Mouse (Mus musculus) brown adipose tissue, adult 24 weeks (tissue): ENCODE results near the gene Trappc6a. TPM values are rescaled to one million over a fixed set of nuclear protein-coding genes. Genes with fewer than 3 reads are reported as not detected.

Experiments
- H3K27ac ChIP-seq: fragments of 200-500 bp; replicated peaks from 2 replicates; pipeline ENCODE4 v1.5.1; 2012; ENCODE audit warnings: low read depth, mild to moderate bottlenecking, low read length
- H3K4me1 ChIP-seq: fragments of 200-500 bp; 2 replicates; pipeline ENCODE4 v1.6.1; 2012; ENCODE audit warnings: low read length, mixed read lengths; ENCODE audit not compliant: control insufficient read depth, insufficient read depth, insufficient read length
- H3K4me3 ChIP-seq: fragments of 200-500 bp; 2 replicates; pipeline ENCODE4 v1.5.1; 2012; ENCODE audit warnings: low read depth, mild to moderate bottlenecking, low read length, moderate library complexity; ENCODE audit not compliant: insufficient read depth
- polyA plus RNA-seq: library from polyadenylated mRNA; stranded (reverse); fragments of >200 nt; gene quantifications from 2 replicates; pipeline ENCODE4 v1.2.4, GENCODE M21; 2012; ENCODE audit not compliant: missing spikeins, insufficient read depth, insufficient read length

The Trappc6a gene
- polyA plus RNA-seq, 1 experiment, result 49.9 TPM

DNA sequence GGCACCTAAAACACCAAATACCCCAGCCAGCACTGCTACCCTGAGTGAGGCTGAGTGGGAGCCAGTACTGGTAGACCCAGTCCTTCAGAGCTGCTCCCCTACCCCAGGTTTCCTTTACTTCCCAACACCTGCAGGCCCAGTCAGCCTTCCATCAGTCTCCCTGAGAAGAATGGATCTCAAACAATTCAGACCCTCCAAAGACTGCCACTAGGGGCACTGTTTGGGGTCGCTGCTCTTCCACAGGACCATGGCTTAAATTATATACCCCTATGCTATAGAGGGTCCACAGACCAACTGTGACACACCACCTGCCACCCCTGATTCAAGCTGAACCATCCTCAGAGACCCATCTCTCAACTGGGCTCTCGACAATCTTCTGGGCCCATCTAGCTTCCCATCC lies 50.8 kb downstream of the Trappc6a start:
- 0 out of 2 replicates have a peak overlapping the region, but pooled peaks have one; percentile 8 for H3K4me3 ChIP-seq
- H3K4me1 ChIP-seq, result peaks cover 46% of the 10 kb centered on the region
- H3K27ac ChIP-seq, result no peak overlapping the region

DNA sequence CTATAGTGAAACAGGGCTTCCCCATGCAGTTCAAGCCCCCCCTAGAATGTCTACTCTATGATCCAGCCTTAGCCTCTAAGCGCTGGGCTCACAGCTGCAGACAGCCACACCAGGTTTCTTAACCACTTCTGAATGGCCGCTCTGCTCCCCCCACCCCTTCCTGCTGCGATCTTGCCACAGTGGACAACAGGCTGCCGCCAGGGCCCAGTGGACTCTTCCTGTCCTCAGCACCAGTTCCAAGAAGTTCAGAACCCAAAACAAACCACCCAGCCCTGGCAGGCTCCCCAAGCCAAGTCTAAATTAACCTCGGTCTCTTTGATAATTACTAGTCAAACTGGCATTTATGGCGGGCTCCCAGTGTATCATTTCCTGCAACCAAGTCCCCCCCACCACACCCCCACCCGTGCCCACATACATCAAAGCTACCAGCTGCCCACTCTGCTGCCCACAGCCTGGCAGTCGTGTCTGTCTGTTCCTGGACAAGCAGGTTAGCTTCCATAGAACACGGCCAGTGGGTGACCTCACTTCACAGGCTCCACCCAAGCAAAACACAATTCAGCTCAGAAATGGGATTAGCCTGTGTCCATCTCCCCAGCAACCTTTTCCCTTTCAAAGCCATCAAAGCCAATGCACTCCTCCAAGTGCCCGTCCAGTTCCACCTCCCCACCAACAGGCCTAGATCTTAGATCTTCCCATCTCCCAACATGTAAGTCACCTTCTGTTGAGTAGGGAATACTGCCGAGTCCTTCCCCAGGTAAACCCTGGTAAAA lies 52.5 kb downstream of the Trappc6a start:
- H3K4me3 ChIP-seq, result peak overlapping the region; percentile 94
- peaks cover 36% of the 10 kb centered on the region for H3K4me1 ChIP-seq
- peak overlapping the region; percentile 100; the same call in 1 of the 2 replicates for H3K27ac ChIP-seq

DNA sequence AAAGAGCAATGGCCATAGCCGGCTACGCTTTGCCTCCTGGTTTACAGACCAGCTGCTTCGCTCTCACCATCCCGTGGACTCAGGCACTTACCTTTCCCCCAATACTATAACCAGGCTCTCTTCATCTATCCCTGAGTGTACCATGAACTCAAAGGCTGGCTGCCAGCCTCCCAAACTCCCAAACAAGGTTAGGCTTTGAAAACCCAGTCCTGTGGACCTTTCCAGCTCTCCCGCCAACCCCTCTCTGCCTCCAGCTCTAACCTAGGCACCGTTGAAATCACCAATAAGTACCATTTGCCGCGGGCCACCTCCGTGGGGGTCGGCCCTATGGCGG lies 53.2 kb downstream of the Trappc6a start:
- H3K4me3 ChIP-seq, result peak overlapping the region; percentile 94
- H3K4me1 ChIP-seq, result peaks cover 34% of the 10 kb centered on the region
- H3K27ac ChIP-seq, result peak overlapping the region; percentile 100

DNA sequence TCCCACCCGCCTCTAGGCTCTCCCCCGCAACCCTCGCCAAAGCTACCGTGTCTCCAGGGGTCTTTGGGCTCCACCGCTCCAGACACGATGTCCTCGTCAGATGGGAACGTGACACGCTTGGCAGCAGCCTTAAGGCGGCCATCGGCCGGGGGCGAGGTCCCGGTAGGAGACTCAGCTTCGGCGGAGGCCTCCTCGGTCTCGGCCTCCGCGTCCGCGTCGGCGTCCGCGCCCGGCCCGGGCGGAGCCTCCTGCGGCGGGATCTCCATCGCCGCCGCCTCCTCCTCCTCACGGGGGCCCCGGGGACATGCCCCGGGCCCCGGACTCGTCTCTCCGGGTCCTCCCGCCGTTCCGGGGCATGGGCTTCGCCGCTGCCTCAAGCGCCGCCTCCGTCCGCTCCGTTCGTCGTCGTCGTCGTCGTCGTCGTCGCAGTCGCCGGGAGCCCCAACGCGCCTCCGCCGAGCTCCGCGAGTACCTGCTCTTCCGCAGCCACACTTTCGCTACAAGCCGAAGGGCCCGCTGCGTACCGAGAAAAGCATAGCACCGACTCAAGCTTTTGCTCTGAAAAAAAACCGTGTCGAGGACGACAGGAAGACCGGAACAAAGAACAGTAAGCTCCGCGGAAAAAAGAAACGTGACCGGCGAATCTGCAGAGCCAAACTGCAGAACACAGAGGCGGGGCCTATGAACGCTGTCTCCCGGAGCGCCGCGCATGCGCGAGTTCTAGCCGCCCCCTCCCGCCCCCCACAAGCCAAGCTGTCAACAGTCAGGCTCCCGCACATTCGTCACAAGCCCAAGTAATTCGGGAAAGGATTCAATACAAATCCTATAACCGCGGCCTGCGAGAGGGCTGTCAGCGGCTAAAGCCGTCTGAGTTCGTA lies 53.8 kb downstream of the Trappc6a start:
- H3K4me1 ChIP-seq, result peaks cover 28% of the 10 kb centered on the region
- H3K4me3 ChIP-seq, result peak overlapping the region; percentile 94
- peak overlapping the region; percentile 100 for H3K27ac ChIP-seq

DNA sequence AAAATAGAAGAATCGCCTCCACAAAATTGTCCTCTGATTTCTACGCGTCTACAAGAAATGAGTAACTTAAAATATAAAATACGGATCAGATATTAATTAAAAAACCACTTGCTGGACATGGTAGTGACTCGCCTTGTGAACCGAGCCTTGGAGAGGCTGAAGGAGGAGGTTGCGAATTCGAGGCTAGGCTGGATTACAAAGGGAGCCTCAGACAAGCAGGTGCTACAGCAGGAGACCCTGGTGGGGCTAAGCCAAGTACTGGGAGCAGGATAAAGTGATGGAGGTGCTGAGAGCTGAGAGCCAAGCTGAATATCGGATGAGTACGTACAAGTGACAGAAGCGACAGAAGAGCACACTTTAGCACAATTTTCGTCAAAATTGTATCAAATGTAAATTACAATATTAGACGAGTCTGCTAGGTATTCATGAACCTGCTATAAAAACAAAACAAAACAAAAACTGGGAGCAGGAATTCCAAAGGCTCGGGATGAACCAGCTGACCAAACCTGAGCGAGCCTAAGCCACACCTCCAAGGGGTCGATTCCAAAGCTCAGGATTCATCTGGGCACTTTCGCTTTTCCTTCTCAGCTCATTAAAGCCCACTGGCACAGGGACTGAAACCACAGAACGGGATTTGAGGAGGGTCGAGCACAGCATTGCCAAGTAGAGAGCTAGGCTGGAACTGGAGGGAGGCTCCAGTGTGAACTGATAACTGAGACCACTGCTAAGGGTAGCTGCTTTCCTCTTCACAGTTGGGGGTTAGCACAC lies 54.6 kb downstream of the Trappc6a start, which contains the start of gene Ppp1r37:
Gene Ppp1r37, minus strand, starts transcription at position 434 of the 768 bp plus-strand sequence.
- Histone ChIP-seq H3K4me1 (peaks cover 22% of the 10 kb centered on the region), H3K4me3 (peak within 1 kb of the TSS; percentile 94), H3K27ac (peak within 1 kb of the TSS; percentile 100)

DNA sequence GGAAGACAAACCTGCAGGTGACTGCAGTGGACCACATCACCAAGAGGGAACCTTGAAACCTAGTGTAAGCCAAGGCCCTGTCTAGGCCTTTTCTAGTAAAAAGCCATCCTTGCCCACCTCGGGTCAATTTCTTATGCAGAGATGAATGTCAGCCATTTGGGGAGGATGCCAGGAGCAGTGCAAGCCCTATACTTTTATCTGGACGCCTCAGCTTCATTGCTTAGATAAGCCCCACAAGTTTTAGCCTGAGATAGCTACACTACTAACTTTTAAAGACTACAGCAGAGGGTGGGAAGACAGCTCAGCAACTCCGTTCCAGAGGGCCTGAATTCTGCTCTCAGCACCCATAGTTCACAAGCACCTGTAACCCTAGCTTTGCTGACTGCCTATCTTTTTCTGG lies 55.7 kb downstream of the Trappc6a start:
- no peak overlapping the region for H3K27ac ChIP-seq
- H3K4me1 ChIP-seq, result peaks cover 15% of the 10 kb centered on the region
- 0 out of 2 replicates have a peak overlapping the region, but pooled peaks have one; percentile 15 for H3K4me3 ChIP-seq

DNA sequence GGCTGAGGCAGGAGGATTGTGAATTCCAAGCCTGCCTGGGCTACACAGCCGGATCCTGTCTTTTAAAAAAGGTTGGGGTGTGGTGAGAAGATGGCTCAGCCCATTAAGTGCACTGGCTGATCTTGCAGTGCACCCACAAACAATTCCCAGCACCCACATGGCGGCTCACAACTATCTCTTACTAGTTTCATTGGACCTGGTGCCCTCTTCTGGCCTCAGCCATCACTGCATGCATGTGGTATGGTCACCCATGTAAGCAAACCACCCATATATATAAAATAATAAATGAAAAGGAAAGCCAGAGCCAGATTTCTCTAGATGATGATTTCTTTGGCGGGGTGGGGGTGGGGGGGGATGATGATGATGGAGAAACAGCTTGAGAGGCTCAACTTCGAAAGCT lies 56.3 kb downstream of the Trappc6a start:
- H3K27ac ChIP-seq, result no peak overlapping the region
- peaks cover 10% of the 10 kb centered on the region for H3K4me1 ChIP-seq
- H3K4me3 ChIP-seq, result no peak overlapping the region

Other genes starting within 250 kb of the Trappc6a start
- gene Vasp, start 236.6 kb upstream of the Trappc6a start, polyA plus RNA-seq, result 13.4 and 19.2 TPM in 2 replicates
- gene Ppm1n, start 228.3 kb upstream of the Trappc6a start, polyA plus RNA-seq, result not detected in 2 replicates
- 14.9 and 16.6 TPM in 2 replicates for gene Rtn2, start 225.8 kb upstream of the Trappc6a start, polyA plus RNA-seq
- 2.7 and 48.0 TPM in 2 replicates for gene Fosb, start 198.3 kb upstream of the Trappc6a start, polyA plus RNA-seq
- gene Ercc1, start 163.6 kb upstream of the Trappc6a start, polyA plus RNA-seq, result 32.6 and 38.4 TPM in 2 replicates
- gene Cd3eap, start 148.9 kb upstream of the Trappc6a start, polyA plus RNA-seq, result 3.3 and 5.5 TPM in 2 replicates
- 1.7 and 4.1 TPM in 2 replicates for gene Ppp1r13l, start 148.6 kb upstream of the Trappc6a start, polyA plus RNA-seq
- gene Ercc2, start 126.4 kb upstream of the Trappc6a start, polyA plus RNA-seq, result 4.4 and 6.4 TPM in 2 replicates
- gene Klc3, start 104.3 kb upstream of the Trappc6a start, polyA plus RNA-seq, result not detected in 2 replicates
- 328 and 404 TPM in 2 replicates for gene Ckm, start 103.6 kb upstream of the Trappc6a start, polyA plus RNA-seq
- 9.8 and 10.9 TPM in 2 replicates for gene Mark4, start 49.6 kb upstream of the Trappc6a start, polyA plus RNA-seq
- 0.79 and 1.0 TPM in 2 replicates for gene Exoc3l2, start 45.1 kb upstream of the Trappc6a start, polyA plus RNA-seq
- 3.4 and 4.0 TPM in 2 replicates for gene Bloc1s3, start within 50 bp of the Trappc6a start, polyA plus RNA-seq
- not detected in 2 replicates for gene Nkpd1, start 9.4 kb downstream of the Trappc6a start, polyA plus RNA-seq
- gene Ppp1r37, start 54.7 kb downstream of the Trappc6a start, polyA plus RNA-seq, result 35.9 and 48.9 TPM in 2 replicates
- 0.67 and 0.75 TPM in 2 replicates for gene Zfp296, start 68.9 kb downstream of the Trappc6a start, polyA plus RNA-seq
- gene Gemin7, start 69.2 kb downstream of the Trappc6a start, polyA plus RNA-seq, result 44.2 and 47.4 TPM in 2 replicates
- 9.6 and 17.9 TPM in 2 replicates for gene Clasrp, start 96.1 kb downstream of the Trappc6a start, polyA plus RNA-seq
- gene Relb, start 121.0 kb downstream of the Trappc6a start, polyA plus RNA-seq, result 7.1 and 10.5 TPM in 2 replicates
- gene Clptm1, start 156.6 kb downstream of the Trappc6a start, polyA plus RNA-seq, result 72.2 and 77.2 TPM in 2 replicates
- 1.7 TPM in 1 of 2 replicates, not detected in the other for gene Apoc2, start 169.5 kb downstream of the Trappc6a start, polyA plus RNA-seq
- not detected in 2 replicates for gene Gm44805, start 173.0 kb downstream of the Trappc6a start, polyA plus RNA-seq
- gene Apoc4, start 173.1 kb downstream of the Trappc6a start, polyA plus RNA-seq, result not detected in 2 replicates
- gene Apoc1, start 184.3 kb downstream of the Trappc6a start, polyA plus RNA-seq, result 1,406 and 1,867 TPM in 2 replicates
- 777 and 1,675 TPM in 2 replicates for gene Apoe, start 190.8 kb downstream of the Trappc6a start, polyA plus RNA-seq
- gene Tomm40, start 207.0 kb downstream of the Trappc6a start, polyA plus RNA-seq, result 64.2 and 86.3 TPM in 2 replicates
- gene Nectin2, start 242.1 kb downstream of the Trappc6a start, polyA plus RNA-seq, result 36.0 and 38.3 TPM in 2 replicates